Mouse (Mus musculus): ENCODE measurements around the gene Slc2a6.

DNA sequence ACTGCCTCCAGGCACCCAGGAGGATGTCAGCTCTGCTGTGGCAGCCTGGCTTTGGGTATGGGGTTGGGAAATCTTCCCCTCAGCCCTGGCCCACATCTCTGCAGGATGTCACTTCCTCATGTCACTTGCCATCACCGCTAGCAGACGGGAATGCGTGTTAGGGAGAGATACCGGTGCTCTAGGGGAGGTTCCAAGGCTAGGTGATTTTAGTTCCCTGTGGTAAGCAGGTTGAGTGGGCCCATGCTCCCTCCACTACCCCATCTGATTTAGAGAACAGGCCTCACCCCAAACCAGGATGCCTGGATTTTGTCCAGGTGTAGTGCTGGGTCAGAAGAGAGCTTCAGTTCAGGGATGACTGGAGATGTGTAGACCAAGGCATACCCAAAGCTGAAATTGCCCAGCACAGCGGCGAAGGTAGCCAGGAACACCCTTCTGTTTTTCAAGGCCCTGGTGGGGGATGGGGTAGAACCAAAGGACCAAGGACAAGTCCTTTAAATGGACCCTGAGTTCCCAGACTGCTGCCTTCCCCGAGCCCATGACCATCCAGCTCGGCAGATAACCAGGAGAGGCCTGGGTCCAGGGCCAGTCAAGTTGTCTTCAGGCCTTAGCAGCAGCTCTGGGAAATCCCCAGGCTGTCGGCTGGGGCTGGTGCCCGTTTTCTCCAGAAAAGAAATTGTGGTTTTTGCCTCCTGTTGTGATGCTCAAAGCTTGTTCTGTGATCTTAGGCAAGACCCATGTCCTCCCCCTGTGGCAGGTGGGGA is 761 bp downstream of the Slc2a6 start:
- TF ChIP-seq ELF1 (IDR thresholded peaks at IDR 0.05; ENCODE audit: low read depth, low read length) (no peak), MAX (IDR thresholded peaks at IDR 0.05; ENCODE audit: low read length) (no peak), CTCF (IDR thresholded peaks at IDR 0.05 in 2 of 3, conservative IDR thresholded peaks at IDR 0.05 in 1 of 3; ENCODE audit: control insufficient read depth in 1 of 3, insufficient read depth in 1 of 3, low read depth in 2 of 3, low read length in 3 of 3, poor library complexity in 1 of 3, severe bottlenecking in 1 of 3) (no peak), ZMIZ1 (IDR thresholded peaks at IDR 0.05; ENCODE audit: low read depth, low read length) (no peak), POLR2A (IDR thresholded peaks at IDR 0.05; ENCODE audit: control insufficient read depth in 1 of 2, insufficient read depth in 1 of 2, low read depth in 1 of 2, low read length in 2 of 2, poor library complexity in 1 of 2) (no peak), EP300 (IDR thresholded peaks at IDR 0.05; ENCODE audit: low read depth in 1 of 2, low read length in 2 of 2) (peak; percentile 35 to 46; a peak in 3 of 4 replicates), USF1 (IDR thresholded peaks at IDR 0.05; ENCODE audit: low read depth, low read length) (no peak), USF2 (IDR thresholded peaks at IDR 0.05; ENCODE audit: borderline replicate concordance in 1 of 2, insufficient read depth in 1 of 2, low read depth in 1 of 2, low read length in 2 of 2) (no peak), TBP (IDR thresholded peaks at IDR 0.05; ENCODE audit: low read depth, low read length) (no peak; the same call in 1 of the 2 replicates), E2F4 (IDR thresholded peaks at IDR 0.05; ENCODE audit: borderline replicate concordance, low read depth, low read length) (no peak)
